Mouse (Mus musculus) kidney, adult 2 months (tissue): Measurements from ENCODE around the gene Tas2r124. TPM values are rescaled to one million over a fixed set of nuclear protein-coding genes. Genes with fewer than 3 reads are reported as not detected.

Experiments
- DNase-seq: peaks from one replicate; pipeline ENCODE4 v3.0.0; 2021
- H3K27ac ChIP-seq: fragments of 200-500 bp; 2 replicates; pipeline ENCODE4 v1.5.1; 2012; ENCODE audit warnings: low read depth, low read length, control low read depth, inconsistent platforms; ENCODE audit not compliant: insufficient read depth
- H3K27me3 ChIP-seq: fragments of 200-500 bp; replicated peaks from 2 replicates; pipeline ENCODE4 v1.6.1; 2012; ENCODE audit warnings: mild to moderate bottlenecking, moderate library complexity, low read length, inconsistent platforms; ENCODE audit not compliant: control insufficient read depth, insufficient read depth
- H3K36me3 ChIP-seq: fragments of 200-500 bp; 2 replicates; pipeline ENCODE4 v1.6.1; 2012; ENCODE audit warnings: mild to moderate bottlenecking, moderate library complexity, low read length, inconsistent platforms; ENCODE audit not compliant: control insufficient read depth, insufficient read depth
- H3K4me1 ChIP-seq: fragments of 200-500 bp; 2 replicates; pipeline ENCODE4 v1.6.1; 2011; ENCODE audit warnings: low read length; ENCODE audit not compliant: control insufficient read depth, insufficient read depth
- H3K4me3 ChIP-seq: fragments of 200-500 bp; 2 replicates; pipeline ENCODE4 v1.5.1; 2011; ENCODE audit warnings: mild to moderate bottlenecking, low read depth, low read length, control low read depth; ENCODE audit not compliant: insufficient read depth
- CTCF ChIP-seq: fragments of 200-500 bp; conservative IDR thresholded peaks from 2 replicates; pipeline ENCODE4 v1.5.1; 2011; ENCODE audit warnings: low read depth, mild to moderate bottlenecking, control low read depth, low read length, moderate library complexity, mixed read lengths; ENCODE audit not compliant: insufficient read depth, insufficient read length
- POLR2A ChIP-seq: fragments of 200-500 bp; IDR thresholded peaks from one replicate; pipeline ENCODE4 v1.6.1; 2011; ENCODE audit warnings: low read depth, low read length, control low read depth
- WGBS: fragments of 180-500 bp; shearing (Covaris S2); methylation state at CpG from one replicate; pipeline ENCODE4 v1.1.7; 2018; 5-methylcytosine and 5-hydroxymethylcytosine counted together
- polyA plus RNA-seq: library from polyadenylated mRNA; depleted of rRNA; stranded (reverse); fragments of >200 nt; gene quantifications from 2 replicates; pipeline ENCODE4 v1.2.3, GENCODE M21; 2012; rRNA removed

Tas2r124 gene
- not detected in 2 replicates for polyA plus RNA-seq

- TF ChIP-seq CTCF, result no peak
- TF ChIP-seq POLR2A, result no peak
- Histone ChIP-seq H3K27ac (no peak within 1 kb of the TSS), H3K4me1 (no peaks in the 10 kb centered on the region), H3K27me3 (no peaks in the 10 kb centered on the region), H3K36me3 (no peaks in the 10 kb centered on the region), H3K4me3 (no peak within 1 kb of the TSS)
- 82% methylated on average over 1 of the region's 1 CpGs for WGBS
- DNase-seq, result no peak
These were observed at the start of gene Tas2r124 for GRCm38 (mm10) chr6:132754430-132754829. Tas2r124 (plus strand) TSS chr6:132754730.

DNA sequence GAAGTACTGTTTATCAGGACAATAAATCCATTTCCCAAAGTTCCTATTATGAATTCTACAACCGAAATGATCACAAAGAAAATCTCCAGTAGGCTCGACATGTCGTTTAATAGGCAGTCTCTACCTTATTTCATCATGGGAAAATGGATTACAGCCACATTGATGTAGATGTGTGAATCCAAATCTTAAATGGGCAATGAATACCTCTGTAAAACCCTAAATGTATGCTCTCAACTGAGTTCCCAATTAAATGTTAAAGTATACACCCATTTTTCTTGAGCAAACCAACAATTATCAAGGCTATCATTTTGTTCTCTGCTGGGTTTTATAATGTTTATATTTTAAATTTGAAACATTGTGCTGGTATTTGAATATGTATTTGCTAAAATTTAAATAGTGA, 42.7 kb upstream of the Tas2r124 start, which contains the start of gene Tas2r122:
Gene Tas2r122 (minus strand): TSS at position 101 of the 400 bp plus-strand sequence.
- no peak within 1 kb of the TSS for H3K27ac ChIP-seq
- H3K27me3 ChIP-seq, result no peaks in the 10 kb centered on the region
- no peak for TF ChIP-seq POLR2A
- no peak for TF ChIP-seq CTCF
- 71% methylated on average over 3 of the region's 3 CpGs for WGBS
- no peak within 1 kb of the TSS for H3K4me3 ChIP-seq
- DNase-seq, result no peak
- no peaks in the 10 kb centered on the region for H3K36me3 ChIP-seq
- H3K4me1 ChIP-seq, result no peaks in the 10 kb centered on the region

DNA sequence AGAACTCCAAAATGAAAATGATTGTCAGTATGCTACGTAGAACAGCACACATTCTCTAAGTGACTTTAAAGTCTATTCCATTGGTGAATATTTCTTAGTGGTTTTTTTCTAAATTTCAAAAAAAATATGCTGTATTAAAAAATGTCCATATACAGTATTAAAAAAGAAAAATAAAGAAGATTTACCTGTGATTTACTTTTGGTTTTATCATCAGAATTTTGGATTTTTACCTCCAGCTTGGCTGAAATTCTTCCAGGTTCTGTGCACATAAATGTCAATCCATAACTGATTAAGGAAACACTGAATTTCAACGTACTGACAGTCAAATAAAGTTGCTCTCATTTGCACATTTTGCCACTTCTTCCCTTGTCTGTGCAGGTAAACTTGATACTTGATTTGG, 16.6 kb upstream of the Tas2r124 start, which contains the start of gene Tas2r115:
Gene Tas2r115 (minus strand): TSS at position 101 of the 400 bp plus-strand sequence.
- no peak within 1 kb of the TSS for H3K27ac ChIP-seq
- H3K27me3 ChIP-seq, result no peaks in the 10 kb centered on the region
- WGBS, result 68% methylated on average over 2 of the region's 2 CpGs
- no peak within 1 kb of the TSS for H3K4me3 ChIP-seq
- no peaks in the 10 kb centered on the region for H3K4me1 ChIP-seq
- TF ChIP-seq POLR2A (no peak), CTCF (no peak)
- H3K36me3 ChIP-seq, result no peaks in the 10 kb centered on the region
- DNase-seq, result no peak

- no peaks in the 10 kb centered on the region for H3K4me1 ChIP-seq
- 77% methylated on average over 2 of the region's 2 CpGs for WGBS
These were observed 4.3 kb upstream of the Tas2r124 start for GRCm38 (mm10) chr6:132750206-132750605.

GRCm38 (mm10) chr6:132761831-132762230, 7.3 kb downstream of the Tas2r124 start, which contains the start of gene Tas2r102:
Tas2r102 (plus strand) TSS chr6:132762131.
- WGBS, result 92% methylated on average over 2 of the region's 2 CpGs
- H3K4me1 ChIP-seq, result no peaks in the 10 kb centered on the region
- H3K27me3 ChIP-seq, result no peaks in the 10 kb centered on the region
- TF ChIP-seq POLR2A (no peak), CTCF (no peak)
- H3K36me3 ChIP-seq, result no peaks in the 10 kb centered on the region
- H3K4me3 ChIP-seq, result no peak within 1 kb of the TSS
- no peak within 1 kb of the TSS for H3K27ac ChIP-seq
- no peak for DNase-seq

More at GRCm38 (mm10) chr6:132750206-132750605, 4.3 kb upstream of the Tas2r124 start:
- H3K27ac ChIP-seq, result no peak overlapping the region
- no peak overlapping the region for H3K4me3 ChIP-seq
- TF ChIP-seq POLR2A (no peak), CTCF (no peak)
- no peaks in the 10 kb centered on the region for H3K27me3 ChIP-seq
- no peaks in the 10 kb centered on the region for H3K36me3 ChIP-seq
- no peak for DNase-seq

- Histone ChIP-seq H3K27me3 (no peaks in the 10 kb centered on the region), H3K4me3 (no peak within 1 kb of the TSS), H3K36me3 (no peaks in the 10 kb centered on the region), H3K27ac (no peak within 1 kb of the TSS), H3K4me1 (no peaks in the 10 kb centered on the region)
- no peak for DNase-seq
- no peak for TF ChIP-seq POLR2A
- no peak for TF ChIP-seq CTCF
These were observed 23.5 kb downstream of the Tas2r124 start, which contains the start of gene Tas2r136 for GRCm38 (mm10) chr6:132778062-132778461. Tas2r136 (minus strand) TSS chr6:132778162.

DNA sequence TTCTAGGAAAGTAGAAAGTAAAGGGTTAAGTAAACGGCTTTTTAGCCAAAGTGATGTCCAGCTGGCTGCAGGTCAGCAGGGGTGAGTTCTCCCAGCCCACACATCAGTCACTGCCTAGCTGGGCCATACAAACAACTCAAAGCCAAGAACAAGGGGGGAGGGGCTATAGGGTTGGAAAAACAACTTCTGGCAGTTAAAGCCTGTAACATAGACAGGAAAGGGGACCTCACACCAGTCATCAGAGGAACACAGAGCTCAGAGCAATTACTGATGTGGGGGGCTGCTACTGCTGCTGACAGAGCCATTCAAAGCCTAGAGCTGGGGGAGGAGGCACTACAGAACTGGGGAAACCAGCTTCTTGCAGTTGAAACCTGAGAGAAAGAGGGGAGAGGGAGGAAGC, 40.9 kb downstream of the Tas2r124 start:
- Histone ChIP-seq H3K4me1 (no peaks in the 10 kb centered on the region), H3K27me3 (no peaks in the 10 kb centered on the region), H3K27ac (no peak overlapping the region), H3K4me3 (no peak overlapping the region), H3K36me3 (no peaks in the 10 kb centered on the region)
- WGBS, result 3% methylated on average over 1 of the region's 1 CpGs
- DNase-seq, result no peak
- TF ChIP-seq CTCF, result no peak
- no peak for TF ChIP-seq POLR2A

DNA sequence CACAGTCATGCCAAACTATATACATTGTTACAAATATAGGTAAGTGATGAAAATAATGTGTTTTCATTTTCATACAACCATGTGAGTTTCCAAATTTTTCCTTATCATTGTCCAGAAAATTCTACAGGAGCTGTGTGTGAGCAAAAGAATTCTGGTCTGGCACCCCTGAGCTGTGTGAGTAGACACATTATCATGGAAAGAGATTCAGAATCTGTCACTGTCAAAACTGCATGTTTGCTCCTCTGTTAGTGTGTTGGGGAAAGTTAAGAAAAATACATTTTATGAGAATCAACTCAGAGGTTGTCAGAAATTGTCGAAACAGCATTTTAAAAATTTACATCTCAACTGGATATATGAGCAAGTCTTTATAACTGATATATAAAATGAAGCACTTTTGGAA, 48.0 kb downstream of the Tas2r124 start, which contains the start of gene Tas2r117:
Gene Tas2r117 (plus strand): TSS at position 301 of the 400 bp plus-strand sequence.
- TF ChIP-seq POLR2A, result no peak
- no peak for TF ChIP-seq CTCF
- Histone ChIP-seq H3K4me3 (no peak within 1 kb of the TSS), H3K36me3 (no peaks in the 10 kb centered on the region), H3K4me1 (no peaks in the 10 kb centered on the region), H3K27me3 (no peaks in the 10 kb centered on the region), H3K27ac (no peak within 1 kb of the TSS)
- 82% methylated on average over 1 of the region's 1 CpGs for WGBS
- DNase-seq, result no peak

Other genes starting within 250 kb of the Tas2r124 start
- gene Prh1, start 184.9 kb upstream of the Tas2r124 start, polyA plus RNA-seq, result not detected in 2 replicates
- not detected in 2 replicates for gene Prp2, start 158.8 kb upstream of the Tas2r124 start, polyA plus RNA-seq
- not detected in 2 replicates for gene A630073D07Rik, start 103.2 kb upstream of the Tas2r124 start, polyA plus RNA-seq
- gene Tas2r120, start 97.8 kb upstream of the Tas2r124 start, polyA plus RNA-seq, result not detected in 2 replicates
- not detected in 2 replicates for gene Tas2r121, start 53.7 kb upstream of the Tas2r124 start, polyA plus RNA-seq
- gene Tas2r122, start 42.8 kb upstream of the Tas2r124 start, polyA plus RNA-seq, result not detected in 2 replicates
- gene Tas2r115, start 16.7 kb upstream of the Tas2r124 start, polyA plus RNA-seq, result not detected in 2 replicates
- gene Tas2r102, start 7.4 kb downstream of the Tas2r124 start, polyA plus RNA-seq, result not detected in 2 replicates
- gene Tas2r136, start 23.4 kb downstream of the Tas2r124 start, polyA plus RNA-seq, result not detected in 2 replicates
- not detected in 2 replicates for gene Tas2r117, start 48.1 kb downstream of the Tas2r124 start, polyA plus RNA-seq
- gene Tas2r123, start 92.4 kb downstream of the Tas2r124 start, polyA plus RNA-seq, result not detected in 2 replicates
- gene Tas2r116, start 100.7 kb downstream of the Tas2r124 start, polyA plus RNA-seq, result not detected in 2 replicates
- not detected in 2 replicates for gene Tas2r110, start 113.3 kb downstream of the Tas2r124 start, polyA plus RNA-seq
- not detected in 2 replicates for gene Tas2r113, start 138.3 kb downstream of the Tas2r124 start, polyA plus RNA-seq
- gene Tas2r125, start 154.9 kb downstream of the Tas2r124 start, polyA plus RNA-seq, result not detected in 2 replicates
- not detected in 2 replicates for gene Tas2r129, start 196.4 kb downstream of the Tas2r124 start, polyA plus RNA-seq
- not detected in 2 replicates for gene Tas2r131, start 203.2 kb downstream of the Tas2r124 start, polyA plus RNA-seq
- gene Tas2r109, start 226.2 kb downstream of the Tas2r124 start, polyA plus RNA-seq, result not detected in 2 replicates